Mouse (Mus musculus): ENCODE results near the gene Wdr90.

- TF ChIP-seq CTCF (IDR thresholded peaks at IDR 0.05; ENCODE audit: low read depth, low read length) (no peak), POLR2A (IDR thresholded peaks at IDR 0.05; ENCODE audit: borderline replicate concordance, low read depth, low read length) (no peak)
Observed at GRCm38 (mm10) chr17:25794998-25795397, 66.3 kb downstream of the Wdr90 start.
